Mouse (Mus musculus): ENCODE measurements around the gene Prkg1. TPM values are rescaled to one million over a fixed set of nuclear protein-coding genes. Genes with fewer than 3 reads are reported as not detected.

Prkg1 gene
- polyA plus RNA-seq, 1 experiment from 2014 or later: 3.1 TPM

Other genes with a start within 250 kb of the Prkg1 start
- gene A1cf, start 103.7 kb upstream of the Prkg1 start, polyA plus RNA-seq (2015; fragmentation: Nextera tagmentation; extraction: Ambion mirVana): 1.9 and 2.0 TPM in 2 replicates